Mouse (Mus musculus) spleen, adult 2 months (tissue): ENCODE data around the gene Fev. TPM values are rescaled to one million over a fixed set of nuclear protein-coding genes. Genes with fewer than 3 reads are reported as not detected.

Experiments used
- DNase-seq, 2 experiments: peaks; one replicate each; pipeline versions ENCODE4 v3.0.0 to v3.0.0-alpha.2; 2012 to 2021; ENCODE audit warnings: low spot score in 2 of 2, low read depth in 1 of 2
- H3K27ac ChIP-seq: fragments of 200-500 bp; 2 replicates; pipeline ENCODE4 v1.5.1; 2012; ENCODE audit warnings: low read length, inconsistent platforms; ENCODE audit not compliant: insufficient read depth
- H3K27me3 ChIP-seq: fragments of 200-500 bp; 2 replicates; pipeline ENCODE4 v1.6.1; 2012; ENCODE audit warnings: mild to moderate bottlenecking, moderate library complexity, low read length, inconsistent platforms; ENCODE audit not compliant: control insufficient read depth, insufficient read depth
- H3K36me3 ChIP-seq: fragments of 200-500 bp; 2 replicates; pipeline ENCODE4 v1.6.1; 2012; ENCODE audit warnings: mild to moderate bottlenecking, low read length, inconsistent platforms; ENCODE audit not compliant: control insufficient read depth, insufficient read depth
- H3K4me1 ChIP-seq: fragments of 200-500 bp; 2 replicates; pipeline ENCODE4 v1.6.1; 2011; ENCODE audit warnings: inconsistent platforms; ENCODE audit not compliant: control insufficient read depth, insufficient read depth, insufficient read length
- H3K4me3 ChIP-seq: fragments of 200-500 bp; 2 replicates; pipeline ENCODE4 v1.5.1; 2011; ENCODE audit warnings: mild to moderate bottlenecking, inconsistent platforms; ENCODE audit not compliant: insufficient read depth, insufficient read length; ENCODE audit errors: extremely low read depth
- CTCF ChIP-seq: fragments of 200-500 bp; IDR thresholded peaks from 2 replicates; pipeline ENCODE4 v1.5.1; 2011; ENCODE audit warnings: mild to moderate bottlenecking, inconsistent platforms; ENCODE audit not compliant: insufficient read depth, insufficient read length, insufficient replicate concordance; ENCODE audit errors: extremely low read depth
- POLR2A ChIP-seq: fragments of 200-500 bp; IDR thresholded peaks from 2 replicates; pipeline ENCODE4 v1.6.1; 2011; ENCODE audit warnings: low read depth, low read length, inconsistent platforms
- WGBS: fragments of 180-500 bp; shearing (Covaris S2); methylation state at CpG from one replicate; pipeline ENCODE4 v1.1.7; 2018; 5-methylcytosine and 5-hydroxymethylcytosine counted together
- polyA plus RNA-seq: library from polyadenylated mRNA; depleted of rRNA; stranded (reverse); fragments of >200 nt; gene quantifications from 2 replicates; pipeline ENCODE4 v1.2.3, GENCODE M21; 2012

Fev gene
- polyA plus RNA-seq, 1 experiment: 0.08 TPM

DNA sequence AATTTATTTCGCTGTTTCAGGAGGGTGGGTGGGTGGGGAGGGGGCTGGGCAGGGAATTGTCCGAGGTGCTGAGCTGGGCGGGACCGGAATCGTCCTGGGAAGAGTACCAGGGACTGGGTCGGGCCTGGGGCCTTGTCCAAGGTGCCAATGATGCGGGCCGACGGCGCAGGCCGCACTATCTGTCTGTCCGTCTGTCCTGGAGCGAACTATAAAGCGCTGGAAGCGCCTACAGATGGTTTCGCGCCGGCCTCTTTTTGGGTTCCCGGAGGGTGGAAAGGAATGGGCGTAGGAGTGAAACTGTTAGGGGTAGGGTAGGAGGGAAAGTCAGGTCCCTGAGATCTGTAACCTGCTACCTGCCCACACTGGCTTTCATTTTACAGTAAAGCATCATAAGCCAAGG is 28.0 kb downstream of the Fev start:
- WGBS: 13% methylated on average over 20 of the region's 20 CpGs
- H3K4me1 ChIP-seq: peaks cover 16% of the 10 kb centered on the region
- DNase-seq: no peak
- H3K27me3 ChIP-seq: peaks cover 37% of the 10 kb centered on the region
- TF ChIP-seq CTCF: no peak
- TF ChIP-seq POLR2A: no peak
- H3K27ac ChIP-seq: no peak overlapping the region
- no peaks in the 10 kb centered on the region for H3K36me3 ChIP-seq
- H3K4me3 ChIP-seq: no peak overlapping the region

DNA sequence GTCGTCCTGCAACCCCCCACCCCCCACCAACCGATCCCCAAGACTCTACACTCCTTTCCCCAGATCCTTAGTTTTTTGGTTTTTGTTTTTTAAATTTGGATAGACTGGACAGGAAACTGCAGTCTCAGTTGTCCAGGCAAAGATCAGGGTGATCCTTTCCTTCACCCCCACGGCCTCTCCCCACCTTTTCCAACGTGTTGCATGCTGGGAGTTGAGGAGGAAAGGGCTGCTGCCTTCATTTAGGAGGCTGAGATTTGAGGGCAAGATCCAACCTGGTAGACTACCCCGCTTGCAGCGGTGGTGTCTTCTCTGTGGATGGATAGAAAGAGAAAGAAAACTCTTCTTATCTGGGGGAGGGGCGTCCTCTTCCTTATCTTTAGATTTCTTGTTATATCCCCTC is 28.4 kb downstream of the Fev start:
- no peak for DNase-seq
- no peak overlapping the region for H3K4me3 ChIP-seq
- TF ChIP-seq CTCF (no peak), POLR2A (no peak)
- no peak overlapping the region for H3K27ac ChIP-seq
- H3K36me3 ChIP-seq: no peaks in the 10 kb centered on the region
- 5% methylated on average over 7 of the region's 7 CpGs for WGBS
- H3K27me3 ChIP-seq: peaks cover 37% of the 10 kb centered on the region
- H3K4me1 ChIP-seq: peaks cover 16% of the 10 kb centered on the region

DNA sequence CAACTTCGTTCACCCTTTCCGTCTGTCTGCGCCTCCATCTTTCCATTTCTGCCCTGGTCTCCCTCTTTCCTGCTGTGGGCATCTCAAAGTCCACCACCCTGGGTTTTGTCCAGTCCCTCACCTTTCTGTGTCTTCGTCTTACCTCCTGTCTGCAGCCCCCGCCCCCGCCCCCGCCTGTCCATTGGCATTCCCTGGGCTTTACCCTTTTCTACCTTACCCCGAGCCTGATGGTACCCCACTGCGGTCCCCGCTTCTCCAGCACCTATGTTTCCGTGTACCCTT is 28.8 kb downstream of the Fev start:
- WGBS: 6% methylated on average over 11 of the region's 11 CpGs
- TF ChIP-seq CTCF: no peak
- TF ChIP-seq POLR2A: no peak
- H3K27me3 ChIP-seq: peaks cover 37% of the 10 kb centered on the region
- H3K4me3 ChIP-seq: no peak overlapping the region
- no peak for DNase-seq
- H3K4me1 ChIP-seq: peaks cover 16% of the 10 kb centered on the region
- H3K36me3 ChIP-seq: no peaks in the 10 kb centered on the region
- H3K27ac ChIP-seq: no peak overlapping the region

DNA sequence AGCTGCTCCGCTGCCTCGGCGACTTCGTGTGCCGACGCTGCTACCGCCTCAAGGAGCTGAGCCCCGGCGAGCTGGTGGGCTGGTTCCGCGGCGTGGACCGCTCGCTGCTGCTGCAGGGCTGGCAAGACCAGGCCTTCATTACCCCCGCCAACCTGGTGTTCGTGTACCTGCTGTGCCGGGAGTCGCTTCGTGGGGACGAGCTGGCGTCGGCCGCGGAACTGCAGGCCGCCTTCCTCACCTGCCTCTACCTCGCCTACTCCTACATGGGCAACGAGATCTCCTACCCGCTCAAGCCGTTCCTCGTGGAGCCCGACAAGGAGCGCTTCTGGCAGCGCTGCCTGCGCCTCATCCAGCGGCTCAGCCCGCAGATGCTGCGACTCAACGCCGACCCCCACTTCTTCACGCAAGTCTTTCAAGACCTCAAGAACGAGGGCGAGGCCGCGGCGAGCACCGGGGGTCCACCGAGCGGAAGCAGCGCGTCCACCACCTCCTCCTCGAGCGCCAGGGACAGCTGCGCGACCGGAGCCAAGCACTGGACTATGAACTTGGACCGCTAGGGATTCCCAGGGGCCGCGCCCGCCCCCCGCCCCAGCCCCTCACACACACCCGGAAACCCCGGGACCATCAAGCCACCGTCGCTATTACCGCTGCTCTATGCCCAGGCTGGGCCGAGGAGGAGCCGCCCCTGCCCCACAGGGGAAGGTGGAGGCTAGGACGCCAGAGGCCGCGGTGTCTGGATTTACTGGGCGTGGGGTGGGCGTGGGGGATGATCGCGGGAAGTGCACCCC is 29.4 kb downstream of the Fev start:
- peaks cover 16% of the 10 kb centered on the region for H3K4me1 ChIP-seq
- no peak overlapping the region for H3K27ac ChIP-seq
- DNase-seq: no peak
- H3K36me3 ChIP-seq: no peaks in the 10 kb centered on the region
- no peak for TF ChIP-seq POLR2A
- 6% methylated on average over 69 of the region's 74 CpGs for WGBS
- peaks cover 37% of the 10 kb centered on the region for H3K27me3 ChIP-seq
- H3K4me3 ChIP-seq: no peak overlapping the region; the same call in 1 of the 2 replicates

DNA sequence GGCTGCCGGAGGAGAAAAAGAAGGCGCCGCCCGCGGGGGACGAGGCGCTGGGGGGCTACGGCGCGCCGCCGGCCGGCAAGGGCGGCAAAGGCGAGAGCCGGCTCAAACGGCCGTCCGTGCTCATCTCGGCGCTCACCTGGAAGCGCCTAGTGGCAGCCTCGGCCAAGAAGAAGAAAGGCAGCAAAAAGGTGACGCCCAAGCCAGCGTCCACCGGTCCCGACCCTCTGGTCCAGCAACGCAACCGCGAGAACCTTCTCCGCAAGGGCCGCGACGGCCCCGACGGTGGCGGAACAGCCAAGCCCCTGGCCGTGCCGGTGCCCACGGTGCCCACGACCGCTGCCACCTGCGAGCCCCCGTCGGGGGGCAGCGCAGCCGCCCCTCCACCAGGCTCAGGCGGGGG is 30.1 kb downstream of the Fev start:
- Histone ChIP-seq H3K4me3 (peak overlapping the region; percentile 41; the same call in 1 of the 2 replicates), H3K36me3 (no peaks in the 10 kb centered on the region), H3K27ac (no peak overlapping the region), H3K27me3 (peaks cover 37% of the 10 kb centered on the region), H3K4me1 (peaks cover 16% of the 10 kb centered on the region)
- no peak for DNase-seq
- WGBS: 3% methylated on average over 46 of the region's 48 CpGs
- TF ChIP-seq POLR2A (no peak), CTCF (no peak)

DNA sequence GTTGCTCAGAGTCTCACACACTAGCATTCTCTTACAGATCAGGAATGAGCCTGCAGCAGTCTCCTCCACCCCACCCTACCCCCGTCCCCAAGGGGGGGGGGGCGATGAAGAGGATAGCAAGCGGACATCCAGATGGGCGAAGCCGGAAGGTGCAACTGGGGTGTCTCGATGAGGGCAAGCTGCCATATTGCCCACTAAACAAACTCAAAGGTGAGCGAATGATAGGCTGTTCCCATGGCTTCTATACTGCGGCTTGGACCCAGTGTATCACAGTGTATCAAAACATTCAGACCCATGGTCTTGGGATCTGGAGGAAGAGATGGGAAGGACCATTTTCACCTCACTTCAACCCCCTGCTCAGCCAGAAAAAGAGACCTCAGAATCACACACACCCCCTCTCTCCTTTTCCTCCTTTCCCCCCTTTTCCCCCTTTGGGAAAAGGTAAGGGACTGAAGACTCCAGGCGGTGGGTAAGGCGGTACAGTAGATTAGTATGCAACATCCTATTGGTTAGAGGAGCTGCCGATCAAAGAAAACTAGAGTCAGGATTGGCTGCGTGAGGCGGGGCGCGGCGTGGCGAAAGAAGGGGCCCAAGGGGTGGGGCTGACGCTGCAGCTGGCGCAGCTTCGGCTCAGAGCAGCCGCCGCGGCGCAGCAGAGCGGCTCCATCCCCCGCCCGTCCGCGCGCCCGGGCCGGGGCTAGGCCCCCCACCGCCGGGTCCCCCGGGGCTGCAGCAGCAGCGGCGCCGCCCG is 30.7 kb downstream of the Fev start, which contains the start of gene Cdk5r2:
TSS of gene Cdk5r2 (plus strand) at position 629 of the 751 bp plus-strand sequence.
- peak; percentile 33 to 66 for DNase-seq

More for the DNA sequence above, 30.7 kb downstream of the Fev start, which contains the start of gene Cdk5r2:
- WGBS: 5% methylated on average over 39 of the region's 39 CpGs
- Histone ChIP-seq H3K36me3 (no peaks in the 10 kb centered on the region), H3K4me3 (peak within 1 kb of the TSS; percentile 41; the same call in 1 of the 2 replicates), H3K4me1 (peaks cover 16% of the 10 kb centered on the region), H3K27me3 (peaks cover 37% of the 10 kb centered on the region), H3K27ac (no peak within 1 kb of the TSS)
- no peak for TF ChIP-seq POLR2A
- TF ChIP-seq CTCF: no peak
